Comparison of ENCODE assay signal across 23 mouse cellular contexts in genomic region chr12:16882442-16882841, GRCm38 (mm10).
"Had no signal": no experiment of that assay in that cellular context is flagged by ENCODE, and none has a peak within 500 bp of the region (broad histone marks: within the 10 kb centered on the region; RNA-seq: fewer than 3 reads in every experiment).

No protein-coding gene starts in this region.

- H3K4me2 ChIP-seq: limb, embryonic 13.5 days; liver, embryonic 12.5 days; liver, embryonic 15.5 days; lung, embryonic 15.5 days; midbrain, embryonic 13.5 days; neural tube, embryonic 13.5 days had no signal

- ATAC-seq: liver, embryonic 12.5 days; midbrain, embryonic 13.5 days; midbrain, embryonic 16.5 days had no signal

- H3K27me3 ChIP-seq: limb, embryonic 13.5 days; liver, embryonic 15.5 days; lung, embryonic 15.5 days; midbrain, embryonic 13.5 days; neural tube, embryonic 13.5 days had no signal

- H3K36me3 ChIP-seq: limb, embryonic 10.5 days; limb, embryonic 13.5 days; liver, embryonic 12.5 days; liver, embryonic 15.5 days; lung, embryonic 15.5 days; midbrain, embryonic 10.5 days; midbrain, embryonic 13.5 days; neural tube, embryonic 13.5 days had no signal

- H3K4me1 ChIP-seq: limb, embryonic 13.5 days had no signal

- H3K9ac ChIP-seq: limb, embryonic 13.5 days; liver, embryonic 12.5 days; liver, embryonic 15.5 days; lung, embryonic 15.5 days; midbrain, embryonic 13.5 days; neural tube, embryonic 13.5 days had no signal

- H3K9me3 ChIP-seq: limb, embryonic 10.5 days; limb, embryonic 13.5 days; liver, embryonic 12.5 days; liver, embryonic 15.5 days; lung, embryonic 15.5 days; megakaryocyte, embryonic 14.5 days; midbrain, embryonic 10.5 days; midbrain, embryonic 13.5 days; neural tube, embryonic 13.5 days had no signal

- DNase-seq: kidney, postnatal 25 days; layer of hippocampus, adult 9-11 months; liver; lung, adult 18-20 months; lung, postnatal 10 days; lung, postnatal 36 days; retina, postnatal 1 day; thymus, adult 18-20 months; thymus, postnatal 36 days had no signal

- H3K4me3 ChIP-seq: layer of hippocampus, adult 2 months; limb, embryonic 10.5 days; limb, embryonic 13.5 days; liver, embryonic 12.5 days; liver, embryonic 15.5 days; lung, embryonic 15.5 days; megakaryocyte, embryonic 14.5 days; midbrain, embryonic 10.5 days; midbrain, embryonic 13.5 days; myocyte; neural tube, embryonic 13.5 days had no signal

- H3K27ac ChIP-seq: kidney, postnatal 0 days; layer of hippocampus, adult 2 months; limb, embryonic 10.5 days; limb, embryonic 13.5 days; liver, embryonic 12.5 days; liver, embryonic 15.5 days; lung, embryonic 15.5 days; midbrain, embryonic 10.5 days; midbrain, embryonic 13.5 days; neural tube, embryonic 13.5 days; stomach, postnatal 0 days had no signal
